Mouse (Mus musculus) c-Kit-positive CD71-positive TER-119-negative erythroid progenitor cells, embryonic 14.5 days (primary cell): ENCODE data around the gene Gys1.
"Not testable (repeated sequence)": the region's sequence is repeated elsewhere in the genome, so short reads cannot be mapped to it uniquely, and the experiment has no call there.

Experiments used
- DNase-seq: peaks from one replicate; pipeline ENCODE4 v3.0.0-alpha.2; 2013; ENCODE audit warnings: low read depth

Gys1 gene

DNA sequence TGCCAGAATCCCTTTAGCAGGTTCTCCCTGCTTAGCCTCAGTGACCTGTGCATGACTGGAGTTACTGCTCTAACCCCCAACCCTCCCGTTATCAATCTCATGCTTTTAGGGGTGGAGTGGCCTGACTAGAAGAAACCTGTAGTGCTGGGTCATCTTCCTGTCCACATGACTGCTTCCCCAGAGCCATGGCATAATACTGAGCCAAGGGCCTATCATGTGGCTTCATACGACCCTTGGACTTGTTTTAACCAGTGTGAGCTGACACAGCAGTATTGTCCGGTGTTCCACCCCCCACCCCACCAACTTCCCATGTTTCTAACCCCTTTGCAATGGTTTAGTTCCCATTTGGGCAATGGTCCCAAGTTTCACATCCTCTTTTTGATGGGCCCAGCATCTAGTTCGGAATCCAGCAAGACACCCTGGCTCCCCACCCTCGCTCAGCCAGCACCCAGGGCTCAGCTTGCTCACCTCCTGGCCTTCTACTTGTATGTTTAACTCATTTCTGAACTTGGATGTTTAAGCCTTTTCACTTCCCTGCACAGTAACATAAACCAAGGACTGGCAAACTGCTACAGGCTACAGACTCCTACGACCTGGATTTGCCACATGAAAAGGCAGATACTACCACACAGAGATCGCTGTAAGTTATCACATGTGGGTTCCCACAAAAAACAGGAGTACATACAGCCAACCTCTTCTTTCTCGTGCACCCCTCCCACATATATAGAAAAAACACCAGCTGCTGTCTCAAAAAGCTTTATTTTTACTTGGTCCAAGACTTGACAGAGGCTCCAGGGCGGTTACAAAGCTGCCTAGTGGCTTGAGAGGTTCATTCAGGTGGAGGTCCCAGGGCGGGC lies 22.8 kb downstream of the Gys1 start:
- peak; percentile 51 for DNase-seq

DNA sequence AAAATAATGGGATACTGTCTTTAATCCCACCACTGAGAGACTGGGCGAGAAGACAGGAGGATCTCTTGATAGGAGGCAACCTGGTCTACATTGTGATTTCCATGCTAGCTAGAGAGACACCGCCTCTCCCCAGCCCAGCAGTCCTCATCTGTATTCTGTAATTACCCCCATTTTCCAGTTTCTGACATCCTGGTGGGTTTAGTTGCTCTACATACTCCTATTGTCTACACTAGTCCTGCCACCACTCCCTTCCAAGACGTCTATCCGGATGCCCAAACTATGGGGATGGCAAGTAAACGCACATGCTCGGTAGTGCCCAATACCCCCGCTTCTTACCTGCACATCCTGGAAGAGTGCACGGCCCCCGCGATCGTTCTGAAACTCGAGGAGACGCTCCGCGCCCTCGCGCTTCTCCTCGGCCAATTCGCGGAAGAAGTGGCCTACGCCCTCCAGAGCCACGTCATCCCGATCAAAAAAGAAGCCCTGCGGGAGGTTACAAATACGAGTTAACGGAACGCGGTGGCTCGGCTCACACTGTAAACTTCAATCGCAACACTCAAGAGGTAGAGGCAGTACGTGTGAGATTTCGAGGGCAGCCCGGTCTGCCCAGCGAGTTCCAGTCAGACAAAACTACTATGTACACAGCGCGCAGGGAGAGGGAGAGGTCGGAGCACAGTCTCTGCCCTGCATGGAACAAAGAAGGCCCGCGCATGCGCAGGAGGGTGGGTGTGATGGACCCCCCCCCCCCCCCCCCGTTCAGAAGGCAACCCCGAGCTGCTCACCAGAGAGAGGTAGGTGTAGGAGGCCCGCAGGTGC lies 24.3 kb downstream of the Gys1 start:
- DNase-seq: no peak

DNA sequence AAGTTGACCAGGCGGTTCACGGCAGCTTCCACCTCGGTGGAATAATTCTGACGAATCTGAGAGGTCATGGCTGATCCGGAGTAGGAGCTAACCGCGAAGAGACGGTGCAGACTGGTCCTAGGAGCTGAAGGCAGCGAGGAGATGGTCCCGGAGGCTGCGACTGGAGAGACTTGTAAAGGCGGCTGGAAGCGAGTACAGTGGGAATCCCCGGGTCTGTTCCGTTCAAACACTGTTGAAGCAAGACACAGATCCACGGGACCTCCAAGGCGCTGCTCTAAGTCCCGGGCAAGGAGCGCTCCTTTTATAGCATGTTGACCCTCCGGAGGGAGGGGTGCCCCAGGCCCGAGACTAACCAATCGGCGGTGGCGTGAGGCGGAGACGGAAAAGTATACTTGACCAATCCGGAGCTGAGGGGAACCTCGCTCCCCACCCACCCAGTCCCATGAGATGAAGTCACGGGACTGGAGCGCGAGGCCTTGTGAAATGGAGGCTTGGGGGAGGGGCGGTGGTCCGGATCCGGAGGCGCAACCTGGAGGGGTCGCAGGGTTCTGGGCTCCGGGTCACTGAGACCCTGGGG lies 25.0 kb downstream of the Gys1 start, which contains the start of gene Ftl1:
Gene Ftl1 (minus strand): TSS at position 321 of the 577 bp plus-strand sequence.
- peak; percentile 97 for DNase-seq

- DNase-seq: no peak
These were observed 25.7 kb downstream of the Gys1 start for GRCm38 (mm10) chr7:45460377-45460776.

DNA sequence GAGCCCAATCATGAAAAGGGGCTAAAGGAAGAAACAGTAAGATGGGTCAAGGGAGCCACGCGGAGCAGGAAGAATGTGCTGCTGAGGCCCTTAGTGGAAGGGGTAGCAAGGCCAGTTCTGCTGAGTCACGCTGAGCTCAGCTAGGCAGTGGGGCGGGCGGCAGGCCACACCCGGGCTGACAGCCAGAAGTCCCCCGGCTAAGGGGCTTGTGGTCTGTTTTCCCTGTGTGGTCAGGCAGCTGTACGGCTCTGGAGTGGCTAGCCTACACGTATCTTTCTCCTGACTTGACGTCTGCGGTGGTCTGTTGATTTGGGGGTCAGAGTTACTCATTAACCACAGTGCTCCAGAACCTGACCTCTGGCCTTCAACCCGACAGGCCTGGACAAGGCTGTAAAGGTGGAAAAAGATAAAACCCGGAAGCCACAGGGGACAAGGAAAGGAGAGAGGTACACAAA lies 26.2 kb downstream of the Gys1 start:
- DNase-seq: peak; percentile 72

GRCm38 (mm10) chr7:45461326-45461725 lies 26.7 kb downstream of the Gys1 start:
- no peak for DNase-seq

DNA sequence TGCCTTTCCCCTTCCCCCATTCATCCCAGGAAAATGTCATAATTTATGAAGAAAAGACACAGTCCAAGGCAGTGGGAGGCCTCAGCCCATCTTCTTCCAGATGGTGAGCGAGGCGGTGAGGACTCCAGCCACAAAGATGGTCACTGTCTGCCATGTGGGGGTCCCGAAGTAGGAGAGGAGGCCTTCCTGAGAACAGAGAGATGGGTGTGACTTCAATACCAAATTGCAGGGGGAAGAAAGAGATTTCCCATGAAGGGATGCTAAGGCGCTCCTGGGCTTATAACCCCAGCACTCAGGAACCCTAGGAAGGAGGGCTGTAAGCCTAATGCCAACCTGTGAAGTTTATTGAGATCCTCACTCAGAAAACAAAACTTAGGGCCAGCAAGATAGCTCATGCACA lies 27.1 kb downstream of the Gys1 start:
- no peak for DNase-seq

- DNase-seq: no peak
These were observed 27.7 kb downstream of the Gys1 start for GRCm38 (mm10) chr7:45462325-45462724.

- not testable (repeated sequence) for DNase-seq
These were observed 28.2 kb downstream of the Gys1 start for GRCm38 (mm10) chr7:45462868-45463267.

GRCm38 (mm10) chr7:45463987-45464778 lies 29.5 kb downstream of the Gys1 start:
- no peak for DNase-seq

GRCm38 (mm10) chr7:45465112-45465511 lies 30.5 kb downstream of the Gys1 start:
- DNase-seq: no peak

- DNase-seq: no peak
These were observed 30.9 kb downstream of the Gys1 start for GRCm38 (mm10) chr7:45465549-45465948.

DNA sequence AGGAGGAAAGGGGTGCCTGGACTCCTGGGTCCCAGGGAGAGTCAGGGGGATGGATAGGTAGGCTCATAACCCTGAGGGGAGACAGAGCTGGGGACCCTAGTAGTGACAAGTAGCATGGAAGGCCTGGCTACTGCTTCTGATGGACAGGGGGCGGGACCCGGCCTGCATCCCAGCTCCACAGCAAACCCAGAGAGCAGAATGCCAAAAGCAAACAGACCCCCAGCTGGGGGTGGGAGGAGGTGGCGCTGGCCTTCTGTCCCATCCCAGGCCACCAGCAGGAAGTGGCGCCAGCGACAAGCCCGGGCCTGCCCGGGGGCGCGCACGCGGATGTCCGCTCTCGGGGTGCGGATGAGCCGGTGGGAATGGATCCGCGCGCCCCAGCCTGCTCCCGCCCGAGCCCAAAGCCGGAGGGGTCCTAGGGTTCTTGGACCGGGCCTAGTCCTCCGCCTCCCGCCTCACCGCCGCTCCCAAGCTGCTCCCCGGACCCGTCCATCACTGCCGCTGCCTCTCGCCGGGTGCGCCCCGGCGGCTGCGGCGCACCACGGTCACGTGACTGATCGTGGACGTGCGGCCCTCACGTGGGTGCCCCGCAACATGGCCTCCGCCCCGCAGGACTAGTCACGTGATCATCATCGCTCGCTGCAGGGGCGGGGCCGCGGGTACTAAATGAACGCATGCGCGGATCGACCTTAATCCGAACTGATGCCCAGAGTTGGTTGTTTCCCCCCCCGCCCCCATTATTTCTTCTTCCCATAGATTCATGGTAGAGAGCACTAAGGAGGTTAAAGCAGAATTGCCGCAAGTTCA lies 31.8 kb downstream of the Gys1 start, which contains the start of gene Bax:
Gene Bax (minus strand): TSS at position 616 of the 807 bp plus-strand sequence.
- peak; percentile 88 for DNase-seq

DNA sequence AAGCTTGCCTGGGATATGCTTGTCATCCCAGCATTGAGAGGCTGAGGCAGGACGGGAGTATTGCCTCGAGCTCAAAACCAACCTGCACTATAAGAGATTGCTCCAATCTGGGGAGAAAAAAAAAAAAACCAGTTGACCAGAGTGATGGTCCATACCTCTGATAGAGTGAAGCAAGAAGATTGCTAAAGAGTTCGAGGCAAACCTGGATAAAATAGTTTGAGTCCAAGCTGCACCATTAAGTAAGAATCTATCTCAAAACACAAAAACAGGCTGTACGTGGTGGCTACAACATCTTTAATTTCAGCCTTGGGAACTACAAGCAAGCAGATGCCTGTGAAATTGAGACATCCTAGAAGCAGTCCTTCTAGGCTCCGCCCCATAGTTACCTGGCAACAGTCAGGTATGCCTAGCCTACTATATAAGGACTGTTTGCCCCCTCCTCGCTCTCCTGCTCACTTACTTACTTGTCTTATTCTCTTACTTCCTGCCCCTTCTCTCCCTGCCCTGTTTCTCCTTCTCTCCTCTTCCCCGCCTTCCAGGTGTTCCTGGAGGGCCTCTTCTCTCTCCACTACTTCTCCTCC lies 32.5 kb downstream of the Gys1 start:
- no peak for DNase-seq

DNA sequence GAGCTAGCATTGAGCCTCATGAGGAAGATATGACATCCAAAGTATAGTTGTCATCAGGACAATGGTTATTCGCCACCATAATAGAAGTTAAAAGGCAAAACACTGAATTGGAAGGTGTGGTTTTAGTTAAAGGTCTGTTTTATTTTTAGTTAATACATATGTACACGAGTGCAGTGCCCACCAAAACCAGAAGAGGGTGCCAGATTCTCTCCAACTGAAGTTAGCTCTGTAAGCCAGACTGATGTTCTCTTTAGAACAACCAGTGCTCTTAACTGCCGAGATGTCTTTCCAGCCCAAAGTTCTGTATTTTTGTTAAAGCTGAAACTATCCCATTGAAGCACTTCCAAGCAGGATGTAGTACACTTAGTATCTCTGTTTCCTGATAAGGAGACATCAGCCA lies 36.2 kb downstream of the Gys1 start:
- peak; percentile 74 for DNase-seq

GRCm38 (mm10) chr7:45475291-45475969 lies 40.8 kb downstream of the Gys1 start:
- no peak for DNase-seq

- no peak for DNase-seq
These were observed 41.8 kb downstream of the Gys1 start for GRCm38 (mm10) chr7:45476453-45476852.

GRCm38 (mm10) chr7:45477003-45477402 lies 42.4 kb downstream of the Gys1 start:
- DNase-seq: no peak

- no peak for DNase-seq
These were observed 44.1 kb downstream of the Gys1 start for GRCm38 (mm10) chr7:45478774-45479173.

DNA sequence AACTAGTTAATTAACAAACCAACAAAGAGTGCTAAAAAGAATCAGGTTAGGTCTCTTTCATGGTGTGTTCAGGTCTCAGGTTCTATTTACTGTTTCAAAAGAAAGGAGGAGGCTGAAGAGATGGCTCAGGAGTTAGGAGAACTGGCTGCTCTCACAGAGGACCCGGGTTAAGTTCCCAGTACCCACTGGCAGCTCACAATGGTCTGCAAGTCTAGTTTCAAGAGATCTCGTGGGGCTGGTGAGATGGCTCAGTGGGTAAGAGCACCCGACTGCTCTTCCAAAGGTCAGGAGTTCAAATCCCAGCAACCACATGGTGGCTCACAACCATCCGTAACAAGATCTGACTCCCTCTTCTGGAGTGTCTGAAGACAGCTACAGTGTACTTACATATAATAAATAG lies 45.7 kb downstream of the Gys1 start:
- DNase-seq: not testable (repeated sequence)
